Mouse (Mus musculus): ENCODE measurements around the gene Carhsp1. TPM values are rescaled to one million over a fixed set of nuclear protein-coding genes. Genes with fewer than 3 reads are reported as not detected.

Gene Carhsp1
- polyA plus RNA-seq, 1 experiment from 2014 or later, result 56.5 TPM

DNA sequence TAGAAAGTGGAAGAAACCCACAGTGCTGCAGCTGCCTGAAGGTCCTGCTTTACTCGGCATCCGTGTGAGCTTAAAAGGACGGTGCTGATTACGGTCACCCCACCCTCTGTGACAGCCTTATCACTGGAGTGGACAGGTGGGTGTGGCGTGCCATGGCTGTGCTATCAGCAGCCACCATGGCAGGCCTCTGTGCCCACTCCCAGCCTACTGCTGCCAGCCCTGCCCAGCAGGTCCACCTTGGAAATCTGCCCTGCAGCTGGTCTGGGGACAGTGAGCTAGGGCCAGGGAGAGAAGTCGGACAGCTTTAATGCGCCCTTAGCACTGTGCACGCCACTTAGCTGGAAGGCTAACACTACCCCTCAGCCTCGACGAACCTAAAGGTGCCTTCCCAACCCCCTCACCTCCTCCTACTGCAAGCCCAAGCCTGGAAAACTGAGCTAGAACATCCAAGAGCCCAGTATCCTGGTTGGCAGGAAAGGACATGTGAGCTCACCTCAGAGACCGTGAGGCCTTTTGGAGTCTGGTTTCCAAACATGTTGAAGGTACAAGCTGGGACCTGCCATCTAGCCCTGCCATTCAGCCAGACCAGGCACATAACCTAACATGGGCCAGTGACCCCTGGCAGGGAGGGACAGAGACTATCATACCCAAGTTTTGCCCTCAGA lies 15.0 kb upstream of the Carhsp1 start:
- peak overlapping the region; percentile 97 for H3K27ac ChIP-seq
- H3K27me3 ChIP-seq (replicated peaks), result no peaks in the 10 kb centered on the region
- peaks cover 71% of the 10 kb centered on the region for H3K4me1 ChIP-seq
- H3K4me2 ChIP-seq, result peak overlapping the region; percentile 81
- peak overlapping the region; percentile 76 for H3K9ac ChIP-seq
- 27% methylated on average over 11 of the region's 11 CpGs for WGBS (ENCODE audit: insufficient replicate concordance)
- no peaks in the 10 kb centered on the region for H3K9me3 ChIP-seq (replicated peaks)
- peaks cover 81% of the 10 kb centered on the region for H3K36me3 ChIP-seq
- H3K4me3 ChIP-seq, result peak overlapping the region; percentile 46
- peak; percentile 98 for ATAC-seq

DNA sequence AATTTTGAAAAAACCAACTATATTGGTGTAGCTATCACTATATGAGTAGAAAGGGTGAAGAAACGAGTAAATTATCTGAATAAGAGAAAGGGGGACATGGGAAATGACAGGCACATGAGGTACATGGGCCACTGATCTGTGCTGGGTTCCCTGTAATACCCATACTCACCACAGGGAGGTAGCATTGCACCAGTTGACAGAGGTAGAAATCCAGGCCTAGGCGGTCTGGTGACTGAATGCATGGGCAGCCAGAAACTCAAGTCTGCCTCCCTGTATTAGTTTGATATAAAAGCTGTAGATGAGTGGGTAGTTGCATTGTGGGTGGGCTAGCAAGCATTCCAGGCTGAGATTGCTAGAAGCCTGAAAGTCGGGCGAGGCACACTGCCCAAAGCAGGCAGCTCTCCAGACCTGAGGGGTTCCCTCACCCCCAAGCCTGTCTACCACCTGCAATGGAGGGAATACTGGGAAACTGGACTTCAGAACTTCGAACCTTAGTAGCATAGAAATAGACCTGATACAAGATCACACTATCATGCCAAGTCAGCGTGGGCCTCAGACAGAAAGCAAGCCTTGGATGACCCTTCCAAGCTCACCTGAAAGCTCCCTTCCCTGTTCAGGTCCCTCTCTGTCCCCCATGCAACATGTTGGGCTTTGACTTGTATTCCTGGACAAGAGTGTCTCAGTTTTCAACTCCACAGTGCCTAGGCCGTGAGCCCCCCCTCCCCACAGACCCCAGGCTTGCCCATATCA lies 14.3 kb upstream of the Carhsp1 start:
- ATAC-seq, result peak; percentile 43
- H3K27ac ChIP-seq, result peak overlapping the region; percentile 97
- H3K4me1 ChIP-seq, result peaks cover 65% of the 10 kb centered on the region
- H3K27me3 ChIP-seq (replicated peaks), result no peaks in the 10 kb centered on the region
- H3K4me2 ChIP-seq, result peak overlapping the region; percentile 81
- peaks cover 74% of the 10 kb centered on the region for H3K36me3 ChIP-seq
- H3K4me3 ChIP-seq, result peak overlapping the region; percentile 46
- WGBS (ENCODE audit: insufficient replicate concordance), result 29% methylated on average over 7 of the region's 7 CpGs
- H3K9ac ChIP-seq, result peak overlapping the region; percentile 76
- no peaks in the 10 kb centered on the region for H3K9me3 ChIP-seq (replicated peaks)

DNA sequence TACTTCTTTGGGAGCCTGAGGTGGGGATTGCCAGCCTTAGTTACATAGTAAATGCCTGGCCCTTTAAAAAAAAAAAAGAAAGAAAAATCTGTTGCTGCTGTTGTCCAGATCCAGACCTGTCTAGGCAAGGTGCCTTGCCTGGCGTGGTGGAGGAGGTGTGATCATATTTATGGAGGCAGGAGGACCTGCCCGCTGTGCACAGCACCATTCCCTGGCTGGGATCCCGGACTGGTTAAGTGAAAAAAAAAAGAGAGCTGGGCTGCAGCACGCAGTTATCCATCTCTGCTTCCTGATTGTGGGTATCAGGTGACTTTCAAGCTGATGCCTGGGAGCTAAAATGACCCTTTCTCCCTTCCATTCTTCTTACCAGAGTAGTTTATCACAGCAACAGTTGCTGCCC lies 13.1 kb upstream of the Carhsp1 start:
- H3K9ac ChIP-seq, result peak overlapping the region; percentile 76
- no peaks in the 10 kb centered on the region for H3K27me3 ChIP-seq (replicated peaks)
- 71% methylated on average over 4 of the region's 4 CpGs for WGBS (ENCODE audit: insufficient replicate concordance)
- H3K27ac ChIP-seq, result peak overlapping the region; percentile 97; the same call in 1 of the 2 replicates
- no peak overlapping the region; the same call in 1 of the 2 replicates for H3K4me2 ChIP-seq
- H3K4me3 ChIP-seq, result no peak overlapping the region
- H3K4me1 ChIP-seq, result peaks cover 71% of the 10 kb centered on the region
- no peaks in the 10 kb centered on the region for H3K9me3 ChIP-seq (replicated peaks)
- no peak for ATAC-seq
- H3K36me3 ChIP-seq, result peaks cover 62% of the 10 kb centered on the region

DNA sequence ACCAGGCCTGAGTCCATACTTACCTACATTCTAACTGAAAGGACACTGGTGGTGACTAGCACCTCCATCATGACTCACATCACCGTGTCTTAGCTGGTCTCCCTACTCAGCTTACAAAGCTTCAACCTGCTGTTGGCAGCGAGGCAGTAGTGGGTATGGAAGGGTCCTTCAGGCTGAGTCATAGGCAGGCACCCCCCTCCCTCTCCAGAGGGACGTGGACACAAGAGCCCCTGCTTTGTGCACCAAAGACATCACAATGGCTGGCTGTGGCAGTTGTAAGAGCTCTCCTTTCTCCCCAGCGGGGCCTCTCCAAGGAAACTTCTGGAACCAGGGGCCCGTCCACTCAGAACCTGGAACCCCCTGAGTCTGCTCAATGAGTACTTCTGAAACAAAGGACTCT lies 8.5 kb upstream of the Carhsp1 start, which contains the start of gene Gm5767:
Gene Gm5767, plus strand, starts transcription at position 301 of the 400 bp plus-strand sequence.
- Histone ChIP-seq H3K9ac (peak within 1 kb of the TSS; percentile 12), H3K4me2 (no peak within 1 kb of the TSS), H3K27me3 (replicated peaks) (no peaks in the 10 kb centered on the region), H3K27ac (peak within 1 kb of the TSS; percentile 42), H3K4me1 (peaks cover 71% of the 10 kb centered on the region), H3K9me3 (replicated peaks) (no peaks in the 10 kb centered on the region), H3K36me3 (peaks cover 25% of the 10 kb centered on the region), H3K4me3 (no peak within 1 kb of the TSS)
- ATAC-seq, result no peak
- 68% methylated on average over 5 of the region's 5 CpGs for whole genome bisulfite sequencing (ENCODE audit: insufficient replicate concordance)

GRCm38 (mm10) chr16:8679780-8680179 lies 7.8 kb upstream of the Carhsp1 start:
- Histone ChIP-seq H3K27me3 (replicated peaks) (no peaks in the 10 kb centered on the region), H3K36me3 (peaks cover 18% of the 10 kb centered on the region), H3K9me3 (replicated peaks) (no peaks in the 10 kb centered on the region), H3K4me2 (no peak overlapping the region), H3K4me1 (peaks cover 71% of the 10 kb centered on the region), H3K27ac (0 out of 2 replicates have a peak overlapping the region, but pooled peaks have one; percentile 11), H3K4me3 (no peak overlapping the region), H3K9ac (no peak overlapping the region)
- WGBS (ENCODE audit: insufficient replicate concordance), result 71% methylated on average over 3 of the region's 3 CpGs
- ATAC-seq, result no peak

GRCm38 (mm10) chr16:8678676-8679075 lies 6.7 kb upstream of the Carhsp1 start:
- 60% methylated on average over 4 of the region's 4 CpGs for WGBS (ENCODE audit: insufficient replicate concordance)
- peak; percentile 38; the same call in 1 of the 2 replicates for ATAC-seq

GRCm38 (mm10) chr16:8678035-8678434 lies 6.1 kb upstream of the Carhsp1 start:
- H3K4me1 ChIP-seq, result peaks cover 81% of the 10 kb centered on the region
- peaks cover under 1% of the 10 kb centered on the region; the same call in 1 of the 2 replicates for H3K36me3 ChIP-seq
- ATAC-seq, result no peak
- WGBS (ENCODE audit: insufficient replicate concordance), result 70% methylated on average over 5 of the region's 5 CpGs
- peak overlapping the region; percentile 96 for H3K27ac ChIP-seq
- H3K9ac ChIP-seq, result peak overlapping the region; percentile 50
- H3K9me3 ChIP-seq (replicated peaks), result no peaks in the 10 kb centered on the region
- peaks cover 5% of the 10 kb centered on the region; the same call in 1 of the 2 replicates for H3K27me3 ChIP-seq (replicated peaks)
- H3K4me3 ChIP-seq, result no peak overlapping the region
- 0 out of 2 replicates have a peak overlapping the region, but pooled peaks have one; percentile 18 for H3K4me2 ChIP-seq

More at GRCm38 (mm10) chr16:8678676-8679075, 6.7 kb upstream of the Carhsp1 start:
- Histone ChIP-seq H3K4me1 (peaks cover 75% of the 10 kb centered on the region), H3K27ac (peak overlapping the region; percentile 73), H3K9ac (peak overlapping the region; percentile 50), H3K36me3 (peaks cover 7% of the 10 kb centered on the region), H3K4me3 (no peak overlapping the region), H3K4me2 (peak overlapping the region; percentile 18; the same call in 1 of the 2 replicates), H3K9me3 (replicated peaks) (no peaks in the 10 kb centered on the region), H3K27me3 (replicated peaks) (no peaks in the 10 kb centered on the region)

- WGBS (ENCODE audit: insufficient replicate concordance), result 55% methylated on average over 4 of the region's 4 CpGs
- Histone ChIP-seq H3K4me2 (peak overlapping the region; percentile 68), H3K4me3 (peak overlapping the region; percentile 6; the same call in 1 of the 2 replicates), H3K9me3 (replicated peaks) (no peaks in the 10 kb centered on the region), H3K36me3 (no peaks in the 10 kb centered on the region), H3K9ac (peak overlapping the region; percentile 68), H3K4me1 (peaks cover 88% of the 10 kb centered on the region), H3K27me3 (replicated peaks) (peaks cover 6% of the 10 kb centered on the region; the same call in 1 of the 2 replicates), H3K27ac (peak overlapping the region; percentile 96)
- ATAC-seq, result no peak
Measured at GRCm38 (mm10) chr16:8676800-8677199, 4.8 kb upstream of the Carhsp1 start.

- Histone ChIP-seq H3K36me3 (no peaks in the 10 kb centered on the region), H3K27me3 (replicated peaks) (peaks cover 6% of the 10 kb centered on the region; the same call in 1 of the 2 replicates), H3K4me1 (peaks cover 91% of the 10 kb centered on the region), H3K9me3 (replicated peaks) (no peaks in the 10 kb centered on the region), H3K4me3 (peak overlapping the region; percentile 31), H3K9ac (peak overlapping the region; percentile 68), H3K27ac (peak overlapping the region; percentile 96), H3K4me2 (peak overlapping the region; percentile 68)
- ATAC-seq, result peak; percentile 62
- 16% methylated on average over 2 of the region's 2 CpGs for WGBS (ENCODE audit: insufficient replicate concordance)
Measured at GRCm38 (mm10) chr16:8676228-8676627, 4.3 kb upstream of the Carhsp1 start.

GRCm38 (mm10) chr16:8675559-8675958 lies 3.6 kb upstream of the Carhsp1 start:
- H3K4me2 ChIP-seq, result peak overlapping the region; percentile 68
- ATAC-seq, result peak; percentile 36
- H3K9ac ChIP-seq, result peak overlapping the region; percentile 68
- H3K4me3 ChIP-seq, result peak overlapping the region; percentile 31
- H3K36me3 ChIP-seq, result no peaks in the 10 kb centered on the region
- peak overlapping the region; percentile 96 for H3K27ac ChIP-seq
- H3K27me3 ChIP-seq (replicated peaks), result peaks cover 6% of the 10 kb centered on the region; the same call in 1 of the 2 replicates
- H3K4me1 ChIP-seq, result peaks cover 91% of the 10 kb centered on the region
- WGBS (ENCODE audit: insufficient replicate concordance), result 47% methylated on average over 8 of the region's 8 CpGs
- no peaks in the 10 kb centered on the region for H3K9me3 ChIP-seq (replicated peaks)

- no peak overlapping the region for H3K9ac ChIP-seq
- no peaks in the 10 kb centered on the region for H3K9me3 ChIP-seq (replicated peaks)
- no peak overlapping the region for H3K4me3 ChIP-seq
- H3K27me3 ChIP-seq (replicated peaks), result peaks cover 6% of the 10 kb centered on the region; the same call in 1 of the 2 replicates
- peak overlapping the region; percentile 32 for H3K27ac ChIP-seq
- ATAC-seq, result no peak
- H3K4me1 ChIP-seq, result peaks cover 91% of the 10 kb centered on the region
- peaks cover 3% of the 10 kb centered on the region for H3K36me3 ChIP-seq
- H3K4me2 ChIP-seq, result peak overlapping the region; percentile 46
- WGBS (ENCODE audit: insufficient replicate concordance), result 1% methylated on average over 8 of the region's 8 CpGs
Measured at GRCm38 (mm10) chr16:8674165-8674564, 2.2 kb upstream of the Carhsp1 start.

GRCm38 (mm10) chr16:8673343-8673742 lies 1.4 kb upstream of the Carhsp1 start:
- WGBS (ENCODE audit: insufficient replicate concordance), result 55% methylated on average over 6 of the region's 6 CpGs
- H3K4me1 ChIP-seq, result peaks cover 91% of the 10 kb centered on the region
- ATAC-seq, result no peak

More at GRCm38 (mm10) chr16:8673343-8673742, 1.4 kb upstream of the Carhsp1 start:
- H3K27ac ChIP-seq, result no peak overlapping the region
- H3K4me2 ChIP-seq, result peak overlapping the region; percentile 97
- no peak overlapping the region for H3K4me3 ChIP-seq
- H3K9ac ChIP-seq, result no peak overlapping the region
- peaks cover 6% of the 10 kb centered on the region; the same call in 1 of the 2 replicates for H3K27me3 ChIP-seq (replicated peaks)
- no peaks in the 10 kb centered on the region for H3K9me3 ChIP-seq (replicated peaks)
- peaks cover 11% of the 10 kb centered on the region for H3K36me3 ChIP-seq
